Mouse (Mus musculus): ENCODE results near the gene Ppp4r4.
"Not testable (repeated sequence)": the region's sequence is repeated elsewhere in the genome, so short reads cannot be mapped to it uniquely, and the experiment has no call there.

The Ppp4r4 gene

DNA sequence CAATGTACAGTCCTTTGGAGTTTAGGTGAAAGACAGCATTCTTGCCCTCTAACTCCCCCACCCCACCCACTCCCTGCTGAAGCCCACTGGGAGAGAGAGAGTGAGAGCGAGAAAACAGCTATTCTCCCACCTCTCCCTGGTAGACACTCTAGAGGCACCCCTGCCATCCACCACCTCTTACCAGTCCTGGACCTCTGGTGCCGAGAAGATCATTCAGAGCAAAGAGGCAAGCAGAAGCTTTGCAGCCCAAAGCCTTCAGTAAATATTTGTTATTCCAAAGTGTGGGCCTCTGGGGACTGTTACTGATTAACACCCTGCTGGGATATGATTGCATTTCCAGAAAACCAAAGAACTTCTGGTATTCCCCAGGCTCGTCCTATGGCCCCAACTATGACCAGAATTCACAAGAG, 99.1 kb downstream of the Ppp4r4 start, which contains the start of gene Serpina10:
Gene Serpina10 (minus strand): TSS at position 242 of the 410 bp plus-strand sequence.
- no peak for DNase-seq (ENCODE audit: extremely low read depth, insufficient read length, low spot score)

- DNase-seq (ENCODE audit: extremely low read depth, insufficient read length, low spot score), result no peak
These were observed 102.3 kb downstream of the Ppp4r4 start for GRCm38 (mm10) chr12:103634430-103634829.

GRCm38 (mm10) chr12:103635846-103636245, 103.8 kb downstream of the Ppp4r4 start:
- DNase-seq (ENCODE audit: extremely low read depth, insufficient read length, low spot score), result no peak

DNA sequence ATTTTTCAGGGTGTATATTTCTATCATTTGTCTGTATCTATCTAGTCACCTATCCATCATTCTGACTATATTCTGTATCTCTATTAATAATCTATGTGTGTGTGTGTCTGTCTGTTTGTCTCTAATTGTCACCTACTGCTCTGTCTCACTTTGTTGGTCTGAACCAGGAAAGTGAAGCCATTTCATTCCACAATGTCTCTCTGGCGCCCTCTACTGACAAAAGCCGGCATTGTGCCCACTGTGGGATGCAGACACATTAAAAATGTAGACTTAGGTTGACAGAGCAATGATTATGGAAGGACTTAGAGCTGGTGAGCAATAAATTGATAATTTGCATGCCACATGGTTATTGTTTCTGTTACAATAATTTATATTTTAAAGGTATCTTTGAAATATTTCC, 111.3 kb downstream of the Ppp4r4 start:
- DNase-seq (ENCODE audit: extremely low read depth, insufficient read length, low spot score), result no peak

DNA sequence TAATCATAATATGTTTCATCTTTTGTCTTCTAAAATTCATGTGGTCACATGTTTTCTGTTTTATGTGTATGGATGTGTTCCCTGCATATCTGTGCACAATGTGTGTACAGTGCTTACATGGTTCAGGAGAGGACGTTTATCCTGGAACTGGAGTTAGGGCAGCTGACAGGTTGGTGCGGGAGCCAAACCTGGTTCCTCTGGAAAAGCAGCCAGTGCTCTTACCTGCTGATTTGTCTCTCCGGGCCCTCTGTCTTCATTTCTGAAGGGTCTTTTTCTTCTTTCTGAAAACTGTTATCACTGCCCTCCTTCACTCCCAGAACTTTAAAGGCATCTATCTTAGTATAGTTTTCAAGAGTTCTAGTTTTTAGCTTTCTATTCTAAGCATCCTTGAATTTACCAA, 111.7 kb downstream of the Ppp4r4 start:
- DNase-seq (ENCODE audit: extremely low read depth, insufficient read length, low spot score), result no peak

GRCm38 (mm10) chr12:103644601-103645000, 112.5 kb downstream of the Ppp4r4 start:
- no peak for DNase-seq (ENCODE audit: extremely low read depth, insufficient read length, low spot score)

GRCm38 (mm10) chr12:103646314-103646713, 114.2 kb downstream of the Ppp4r4 start:
- DNase-seq (ENCODE audit: extremely low read depth, insufficient read length, low spot score), result no peak

DNA sequence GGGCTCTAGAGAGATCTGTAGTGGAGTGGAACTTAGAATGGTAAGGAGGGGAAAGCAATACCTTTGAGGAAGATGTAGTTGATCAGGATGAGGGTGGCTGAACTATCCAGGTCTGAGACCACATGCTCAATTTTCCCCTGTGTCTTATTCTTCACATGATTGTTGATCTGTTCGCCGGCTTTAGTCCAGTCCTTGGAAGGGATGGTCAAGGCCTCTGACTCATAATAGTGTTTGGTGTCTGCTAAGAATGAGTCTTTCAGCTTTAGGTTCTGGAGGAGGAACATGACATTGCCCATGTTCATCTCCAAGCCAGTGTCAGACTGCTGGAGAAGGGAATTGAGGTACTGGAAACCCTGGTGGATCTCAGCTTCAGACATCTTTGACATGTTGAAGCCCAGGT, 121.8 kb downstream of the Ppp4r4 start:
- no peak for DNase-seq (ENCODE audit: extremely low read depth, insufficient read length, low spot score)

DNA sequence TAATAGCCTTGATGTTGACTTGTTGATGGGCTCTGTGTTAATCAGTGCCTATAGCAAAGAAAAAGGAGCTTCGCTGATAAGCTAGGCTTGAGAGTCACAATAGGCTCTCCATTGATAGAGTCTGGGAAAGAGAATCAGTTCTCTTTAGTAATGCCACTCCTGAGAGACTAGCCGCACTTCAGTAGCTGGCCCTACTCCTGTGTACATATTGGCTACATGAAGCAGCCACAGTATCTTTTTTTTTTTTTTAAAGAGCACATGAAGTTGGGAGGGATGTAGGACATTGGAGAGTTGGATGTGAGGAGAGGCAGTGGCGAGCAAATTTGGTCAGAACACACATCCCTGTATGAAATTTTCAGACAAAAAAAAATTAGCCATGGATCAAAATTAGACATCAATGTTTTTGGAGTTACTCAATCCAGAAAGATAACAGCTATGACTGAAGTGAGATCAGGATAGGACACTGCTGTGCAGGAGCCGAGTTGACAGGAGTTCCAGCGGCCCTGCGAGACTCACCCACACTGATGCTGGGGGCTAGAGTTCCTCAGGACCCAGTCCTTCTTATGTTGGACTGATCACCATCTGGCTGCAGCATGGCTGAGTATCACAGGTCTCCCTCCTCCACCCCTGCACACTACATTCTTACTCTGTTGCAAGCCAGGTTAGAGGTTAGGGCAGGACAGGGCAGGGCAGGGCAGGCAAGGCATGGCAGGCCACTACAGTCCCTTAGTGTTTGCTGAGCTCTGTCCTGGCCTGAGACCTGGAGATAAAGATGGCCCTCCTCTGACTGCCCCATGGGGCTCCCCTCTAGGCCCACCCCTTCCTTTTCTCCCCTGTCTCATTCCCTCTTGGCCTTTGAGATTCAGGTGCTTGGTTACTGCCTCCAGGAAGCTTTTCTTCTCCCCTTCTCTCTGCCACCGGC, 123.3 kb downstream of the Ppp4r4 start:
- DNase-seq (ENCODE audit: extremely low read depth, insufficient read length, low spot score), result no peak

- DNase-seq (ENCODE audit: extremely low read depth, insufficient read length, low spot score), result no peak
These were observed 125.0 kb downstream of the Ppp4r4 start, which contains the start of gene Serpina6 for GRCm38 (mm10) chr12:103656848-103657626. Gene Serpina6 (minus strand): TSS chr12:103657212.

DNA sequence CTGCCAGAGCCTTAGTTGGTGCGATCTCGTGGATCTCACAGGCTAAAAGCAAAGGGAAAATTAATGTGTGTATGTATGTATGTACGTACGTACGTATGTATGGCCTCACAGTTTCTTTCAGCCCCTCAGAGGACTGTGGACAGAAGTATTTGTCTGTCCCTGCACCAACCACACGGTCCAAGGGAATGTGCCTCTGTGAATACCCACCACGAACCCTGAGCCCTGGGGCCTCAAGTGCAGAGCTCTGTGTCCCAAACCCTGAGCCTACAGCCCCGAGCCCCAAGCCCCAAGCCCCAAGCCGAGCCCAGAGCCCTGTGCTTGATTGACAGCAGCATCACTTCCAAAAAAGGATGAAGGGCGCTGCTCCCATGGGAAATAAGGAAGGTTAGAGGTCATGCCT, 125.9 kb downstream of the Ppp4r4 start:
- DNase-seq (ENCODE audit: extremely low read depth, insufficient read length, low spot score), result no peak

- DNase-seq (ENCODE audit: extremely low read depth, insufficient read length, low spot score), result no peak
These were observed 127.1 kb downstream of the Ppp4r4 start for GRCm38 (mm10) chr12:103659171-103659570.

GRCm38 (mm10) chr12:103660076-103660475, 128.0 kb downstream of the Ppp4r4 start:
- DNase-seq (ENCODE audit: extremely low read depth, insufficient read length, low spot score), result no peak

- not testable (repeated sequence) for DNase-seq (ENCODE audit: extremely low read depth, insufficient read length, low spot score)
These were observed 130.0 kb downstream of the Ppp4r4 start for GRCm38 (mm10) chr12:103662053-103662452.

Measured in 3134 (cell line).